8 mouse cellular contexts compared by ENCODE assay signal in genomic region chr11:98788550-98789218, GRCm38 (mm10). TPM values are rescaled to one million over a fixed set of nuclear protein-coding genes. Genes with fewer than 3 reads are reported as not detected.
DNase-seq lines count a peak whose midpoint lies in the region; ATAC-seq and TF ChIP-seq lines count a peak whose summit lies in the region.

No protein-coding gene starts in this region.

- no peak for TF ChIP-seq POLR2A in bone marrow macrophage, adult 2 months (IDR thresholded peaks at IDR 0.05; ENCODE audit: borderline replicate concordance, low read depth, low read length)
- TF ChIP-seq POLR2A in embryonic fibroblast, embryonic 13.5 days (IDR thresholded peaks at IDR 0.05; ENCODE audit: low read depth, low read length): peak; percentile 34; the same call in 1 of the 2 replicates

- H3K4me3 ChIP-seq in bone marrow macrophage, adult 2 months (ENCODE audit: insufficient read depth, low read length): peak overlapping the region; percentile 78
- H3K4me3 ChIP-seq in embryonic fibroblast, embryonic 13.5 days (ENCODE audit: insufficient read depth, low read length): peak overlapping the region; percentile 41
- H3K4me3 ChIP-seq in heart, embryonic 10.5 days: peak overlapping the region; percentile 65
- peak overlapping the region; percentile 50 for H3K4me3 ChIP-seq in kidney, embryonic 14.5 days (ENCODE audit: low read length)
- peak overlapping the region; percentile 58 for H3K4me3 ChIP-seq in liver, embryonic 13.5 days (replicated peaks)
- H3K4me3 ChIP-seq in stomach, embryonic 15.5 days (replicated peaks): peak overlapping the region; percentile 54

- peaks cover 46% of the 10 kb centered on the region for H3K4me1 ChIP-seq in bone marrow macrophage, adult 2 months (ENCODE audit: control insufficient read depth, insufficient read depth, low read length)
- peaks cover 10% of the 10 kb centered on the region for H3K4me1 ChIP-seq in embryonic fibroblast, embryonic 13.5 days (ENCODE audit: control insufficient read depth, insufficient read depth, low read length)
- peaks cover 59% of the 10 kb centered on the region for H3K4me1 ChIP-seq in heart, embryonic 10.5 days
- H3K4me1 ChIP-seq in kidney, embryonic 14.5 days (ENCODE audit: control insufficient read depth, insufficient read depth, low read length): peaks cover 53% of the 10 kb centered on the region
- peaks cover 94% of the 10 kb centered on the region for H3K4me1 ChIP-seq in liver, embryonic 13.5 days (replicated peaks)
- H3K4me1 ChIP-seq in stomach, embryonic 15.5 days: peaks cover 40% of the 10 kb centered on the region

- ATAC-seq in CD4-positive, CD25-positive, alpha-beta regulatory T cell, adult 4 months: peak; percentile 89
- peak; percentile 81 for ATAC-seq in kidney, embryonic 14.5 days (ENCODE audit: low FRiP score, low TSS enrichment)
- peak; percentile 81 for ATAC-seq in liver, embryonic 13.5 days (ENCODE audit: low read depth)
- ATAC-seq in stomach, embryonic 15.5 days (ENCODE audit: insufficient read depth, low FRiP score, low read depth): peak; percentile 75

- H3K4me2 ChIP-seq in kidney, embryonic 14.5 days (replicated peaks; ENCODE audit: low read depth, low read length): peak overlapping the region; percentile 81
- H3K4me2 ChIP-seq in liver, embryonic 13.5 days: peak overlapping the region; percentile 81
- H3K4me2 ChIP-seq in stomach, embryonic 15.5 days: peak overlapping the region; percentile 92

- DNase-seq in heart, embryonic 10.5 days (ENCODE audit: low spot score): peak; percentile 97
- DNase-seq in liver, embryonic 13.5 days: peak; percentile 79
- peak; percentile 94 for DNase-seq in naive thymus-derived CD4-positive, alpha-beta T cell, adult 2 months (ENCODE audit: low read depth)

- H3K9me3 ChIP-seq in heart, embryonic 10.5 days: no peaks in the 10 kb centered on the region
- H3K9me3 ChIP-seq in kidney, embryonic 14.5 days (ENCODE audit: control insufficient read depth, low read length): no peaks in the 10 kb centered on the region
- no peaks in the 10 kb centered on the region for H3K9me3 ChIP-seq in liver, embryonic 13.5 days (replicated peaks)
- no peaks in the 10 kb centered on the region for H3K9me3 ChIP-seq in stomach, embryonic 15.5 days

- peak overlapping the region; percentile 75 for H3K27ac ChIP-seq in bone marrow macrophage, adult 2 months (ENCODE audit: insufficient read depth, low read depth, low read length)
- H3K27ac ChIP-seq in embryonic fibroblast, embryonic 13.5 days (ENCODE audit: insufficient read depth, low read length): peak overlapping the region; percentile 39
- peak overlapping the region; percentile 92 for H3K27ac ChIP-seq in heart, embryonic 10.5 days
- peak overlapping the region; percentile 25; the same call in 1 of the 2 replicates for H3K27ac ChIP-seq in kidney, embryonic 14.5 days (ENCODE audit: low read depth, low read length)
- peak overlapping the region; percentile 80 for H3K27ac ChIP-seq in liver, embryonic 13.5 days
- peak overlapping the region; percentile 86 for H3K27ac ChIP-seq in stomach, embryonic 15.5 days

- TF ChIP-seq CTCF in bone marrow macrophage, adult 2 months (IDR thresholded peaks at IDR 0.05; ENCODE audit: low read depth, low read length): peak; percentile 60; the same call in 1 of the 2 replicates
- TF ChIP-seq CTCF in embryonic fibroblast, embryonic 13.5 days (IDR thresholded peaks at IDR 0.05; ENCODE audit: borderline replicate concordance, insufficient read depth, low read length): peak; percentile 63; the same call in 1 of the 2 replicates

- no peaks in the 10 kb centered on the region for H3K27me3 ChIP-seq in heart, embryonic 10.5 days (ENCODE audit: insufficient read depth, poor library complexity, severe bottlenecking)
- H3K27me3 ChIP-seq in kidney, embryonic 14.5 days (ENCODE audit: control insufficient read depth, insufficient read depth, low read length): no peaks in the 10 kb centered on the region
- 0 out of 2 replicates have a peak, but pooled peaks cover 3% of the 10 kb centered on the region for H3K27me3 ChIP-seq in liver, embryonic 13.5 days
- H3K27me3 ChIP-seq in stomach, embryonic 15.5 days (replicated peaks): no peaks in the 10 kb centered on the region

- WGBS in heart, embryonic 10.5 days: 11% methylated on average over 18 of the region's 18 CpGs
- WGBS in kidney, embryonic 14.5 days: 14% methylated on average over 18 of the region's 18 CpGs
- WGBS in liver, embryonic 13.5 days (ENCODE audit: insufficient replicate concordance): 10% methylated on average over 18 of the region's 18 CpGs
- 9% methylated on average over 18 of the region's 18 CpGs for WGBS in stomach, embryonic 15.5 days

- peak overlapping the region; percentile 69 for H3K9ac ChIP-seq in kidney, embryonic 14.5 days (ENCODE audit: low read depth, low read length)
- H3K9ac ChIP-seq in liver, embryonic 13.5 days: peak overlapping the region; percentile 70
- H3K9ac ChIP-seq in stomach, embryonic 15.5 days: peak overlapping the region; percentile 70; the same call in 1 of the 2 replicates

- no peaks in the 10 kb centered on the region for H3K36me3 ChIP-seq in heart, embryonic 10.5 days
- H3K36me3 ChIP-seq in kidney, embryonic 14.5 days (ENCODE audit: control insufficient read depth, insufficient read depth, low read length): no peaks in the 10 kb centered on the region; the same call in 1 of the 2 replicates
- H3K36me3 ChIP-seq in liver, embryonic 13.5 days: no peaks in the 10 kb centered on the region
- H3K36me3 ChIP-seq in stomach, embryonic 15.5 days: no peaks in the 10 kb centered on the region

RNA-seq across cellular contexts. Expression of gene Msl1, which starts 6.6 kb away (rescaled TPM):
- polyA plus RNA-seq in CD4-positive, CD25-positive, alpha-beta regulatory T cell, adult 4 months (2017; shearing (Covaris generic)): 10 to 100 TPM; 22.3 to 24.8 TPM
- 78.4 and 79.3 TPM in 2 replicates for polyA plus RNA-seq in bone marrow macrophage, adult 2 months (2012; ENCODE audit: insufficient read depth, insufficient read length, missing spikeins)
- 77.7 and 83.8 TPM in 2 replicates for polyA plus RNA-seq in embryonic fibroblast, embryonic 13.5 days (2011; ENCODE audit: insufficient read length, low read depth, missing spikeins)
- polyA plus RNA-seq in heart, embryonic 10.5 days (2016; fragmentation: Nextera tagmentation; extraction: Ambion mirVana): 14.0 and 21.6 TPM in 2 replicates
- polyA plus RNA-seq in kidney, embryonic 14.5 days (2014; fragmentation: Nextera tagmentation; extraction: Ambion mirVana): 21.6 and 33.7 TPM in 2 replicates
- 6.8 and 6.9 TPM in 2 replicates for polyA plus RNA-seq in liver, embryonic 13.5 days (2015; fragmentation: Nextera tagmentation; extraction: Ambion mirVana)
- polyA plus RNA-seq in stomach, embryonic 15.5 days (2015; fragmentation: Nextera tagmentation; extraction: Ambion mirVana): 23.0 and 23.6 TPM in 2 replicates

RNA-seq across cellular contexts. Expression of gene Nr1d1, which starts 13.6 kb away (rescaled TPM):
- 10 to 100 TPM in 1 of 2 experiments, 1 to 10 TPM in 1; 4.9 to 12.3 TPM for polyA plus RNA-seq in CD4-positive, CD25-positive, alpha-beta regulatory T cell, adult 4 months (2017; shearing (Covaris generic))
- polyA plus RNA-seq in bone marrow macrophage, adult 2 months (2012; ENCODE audit: insufficient read depth, insufficient read length, missing spikeins): 7.4 and 8.2 TPM in 2 replicates
- polyA plus RNA-seq in embryonic fibroblast, embryonic 13.5 days (2011; ENCODE audit: insufficient read length, low read depth, missing spikeins): 18.7 and 23.7 TPM in 2 replicates
- polyA plus RNA-seq in heart, embryonic 10.5 days (2016; fragmentation: Nextera tagmentation; extraction: Ambion mirVana): 3.6 and 5.9 TPM in 2 replicates
- polyA plus RNA-seq in kidney, embryonic 14.5 days (2014; fragmentation: Nextera tagmentation; extraction: Ambion mirVana): 1.6 and 2.6 TPM in 2 replicates
- 0.59 and 1.0 TPM in 2 replicates for polyA plus RNA-seq in liver, embryonic 13.5 days (2015; fragmentation: Nextera tagmentation; extraction: Ambion mirVana)
- polyA plus RNA-seq in stomach, embryonic 15.5 days (2015; fragmentation: Nextera tagmentation; extraction: Ambion mirVana): 2.4 and 2.5 TPM in 2 replicates

RNA-seq across cellular contexts. Expression of gene Casc3, which starts 16.0 kb away (rescaled TPM):
- 10 to 100 TPM; 13.6 to 14.5 TPM for polyA plus RNA-seq in CD4-positive, CD25-positive, alpha-beta regulatory T cell, adult 4 months (2017; shearing (Covaris generic))
- 37.9 and 40.1 TPM in 2 replicates for polyA plus RNA-seq in bone marrow macrophage, adult 2 months (2012; ENCODE audit: insufficient read depth, insufficient read length, missing spikeins)
- 29.7 and 36.7 TPM in 2 replicates for polyA plus RNA-seq in embryonic fibroblast, embryonic 13.5 days (2011; ENCODE audit: insufficient read length, low read depth, missing spikeins)
- 29.5 and 37.2 TPM in 2 replicates for polyA plus RNA-seq in heart, embryonic 10.5 days (2016; fragmentation: Nextera tagmentation; extraction: Ambion mirVana)
- polyA plus RNA-seq in kidney, embryonic 14.5 days (2014; fragmentation: Nextera tagmentation; extraction: Ambion mirVana): 28.1 and 43.1 TPM in 2 replicates
- polyA plus RNA-seq in liver, embryonic 13.5 days (2015; fragmentation: Nextera tagmentation; extraction: Ambion mirVana): 13.3 and 16.1 TPM in 2 replicates
- polyA plus RNA-seq in stomach, embryonic 15.5 days (2015; fragmentation: Nextera tagmentation; extraction: Ambion mirVana): 31.7 and 35.3 TPM in 2 replicates

RNA-seq across cellular contexts. Expression of gene Rapgefl1, which starts 47.9 kb away (rescaled TPM):
- under 1 TPM in 1 of 2 experiments, not detected in 1; 0.48 TPM for polyA plus RNA-seq in CD4-positive, CD25-positive, alpha-beta regulatory T cell, adult 4 months (2017; shearing (Covaris generic))
- 0.62 and 0.65 TPM in 2 replicates for polyA plus RNA-seq in bone marrow macrophage, adult 2 months (2012; ENCODE audit: insufficient read depth, insufficient read length, missing spikeins)
- 1.6 and 2.0 TPM in 2 replicates for polyA plus RNA-seq in embryonic fibroblast, embryonic 13.5 days (2011; ENCODE audit: insufficient read length, low read depth, missing spikeins)
- polyA plus RNA-seq in heart, embryonic 10.5 days (2016; fragmentation: Nextera tagmentation; extraction: Ambion mirVana): 0.78 and 0.87 TPM in 2 replicates
- polyA plus RNA-seq in kidney, embryonic 14.5 days (2014; fragmentation: Nextera tagmentation; extraction: Ambion mirVana): 1.6 and 2.4 TPM in 2 replicates
- 0.20 and 0.23 TPM in 2 replicates for polyA plus RNA-seq in liver, embryonic 13.5 days (2015; fragmentation: Nextera tagmentation; extraction: Ambion mirVana)
- polyA plus RNA-seq in stomach, embryonic 15.5 days (2015; fragmentation: Nextera tagmentation; extraction: Ambion mirVana): 3.8 and 4.1 TPM in 2 replicates

RNA-seq across cellular contexts. Expression of gene Thra, which starts 48.2 kb away (rescaled TPM):
- polyA plus RNA-seq in CD4-positive, CD25-positive, alpha-beta regulatory T cell, adult 4 months (2017; shearing (Covaris generic)): 1 to 10 TPM; 4.8 to 5.7 TPM
- polyA plus RNA-seq in bone marrow macrophage, adult 2 months (2012; ENCODE audit: insufficient read depth, insufficient read length, missing spikeins): 20.7 and 23.5 TPM in 2 replicates
- polyA plus RNA-seq in embryonic fibroblast, embryonic 13.5 days (2011; ENCODE audit: insufficient read length, low read depth, missing spikeins): 66.0 and 83.9 TPM in 2 replicates
- 19.2 and 23.2 TPM in 2 replicates for polyA plus RNA-seq in heart, embryonic 10.5 days (2016; fragmentation: Nextera tagmentation; extraction: Ambion mirVana)
- polyA plus RNA-seq in kidney, embryonic 14.5 days (2014; fragmentation: Nextera tagmentation; extraction: Ambion mirVana): 28.0 and 31.8 TPM in 2 replicates
- polyA plus RNA-seq in liver, embryonic 13.5 days (2015; fragmentation: Nextera tagmentation; extraction: Ambion mirVana): 8.8 and 9.8 TPM in 2 replicates
- 42.7 and 44.7 TPM in 2 replicates for polyA plus RNA-seq in stomach, embryonic 15.5 days (2015; fragmentation: Nextera tagmentation; extraction: Ambion mirVana)

Comparison
In these comparisons a context has a peak if more than half of its experiments do, and no peak if none do; other contexts are left out.
1. Peak in every context shown above with its lines: DNase-seq, ATAC-seq, H3K4me3 ChIP-seq and H3K27ac ChIP-seq.
2. H3K27ac ChIP-seq: peak in every context shown above with its lines; median percentile 92 in heart, embryonic 10.5 days; 86 in stomach, embryonic 15.5 days; 80 in liver, embryonic 13.5 days; 75 in bone marrow macrophage, adult 2 months; 39 in embryonic fibroblast, embryonic 13.5 days; 25 in kidney, embryonic 14.5 days.